Mouse (Mus musculus): Measurements from ENCODE around the gene Msx1. TPM values are rescaled to one million over a fixed set of nuclear protein-coding genes. Genes with fewer than 3 reads are reported as not detected.
A peak's percentile ranks its signal among the peaks of the same experiment; 100 is the strongest.
"Not testable (repeated sequence)": the region's sequence is repeated elsewhere in the genome, so short reads cannot be mapped to it uniquely, and the experiment has no call there.

Msx1 gene
- polyA plus RNA-seq, 1 experiment from 2014 or later = 13.3 TPM

- DNase-seq = peak; percentile 38
- no peak for ATAC-seq (ENCODE audit: low FRiP score, low TSS enrichment)
Measured at GRCm38 (mm10) chr5:37851305-37851982, 27.1 kb upstream of the Msx1 start.

GRCm38 (mm10) chr5:37848991-37849719, 24.8 kb upstream of the Msx1 start:
- DNase-seq (peak; percentile 31), ATAC-seq (ENCODE audit: low FRiP score, low TSS enrichment) (no peak)
- no peaks in the 10 kb centered on the region for H3K36me3 ChIP-seq (ENCODE audit: control insufficient read depth, insufficient read depth, low read length)
- peaks cover 5% of the 10 kb centered on the region; the same call in 1 of the 2 replicates for H3K4me1 ChIP-seq (ENCODE audit: control insufficient read depth, insufficient read depth, low read length)
- H3K4me3 ChIP-seq (replicated peaks; ENCODE audit: low read depth, low read length) = no peak overlapping the region
- WGBS = 35% methylated on average over 8 of the region's 8 CpGs
- no peak overlapping the region for H3K9ac ChIP-seq (replicated peaks; ENCODE audit: low read length)
- H3K27me3 ChIP-seq (ENCODE audit: control insufficient read depth, insufficient read depth, low read length) = 0 out of 2 replicates have a peak, but pooled peaks cover 3% of the 10 kb centered on the region
- H3K4me2 ChIP-seq (ENCODE audit: low read length) = no peak overlapping the region
- no peaks in the 10 kb centered on the region for H3K9me3 ChIP-seq (ENCODE audit: control insufficient read depth, low read length)
- no peak overlapping the region for H3K27ac ChIP-seq (replicated peaks; ENCODE audit: low read depth, low read length)

More at GRCm38 (mm10) chr5:37851305-37851982, 27.1 kb upstream of the Msx1 start:
- Histone ChIP-seq H3K36me3 (ENCODE audit: control insufficient read depth, insufficient read depth, low read length) (no peaks in the 10 kb centered on the region), H3K9me3 (ENCODE audit: control insufficient read depth, low read length) (no peaks in the 10 kb centered on the region), H3K27me3 (ENCODE audit: control insufficient read depth, insufficient read depth, low read length) (no peaks in the 10 kb centered on the region), H3K4me3 (replicated peaks; ENCODE audit: low read depth, low read length) (no peak overlapping the region), H3K27ac (replicated peaks; ENCODE audit: low read depth, low read length) (no peak overlapping the region), H3K4me1 (ENCODE audit: control insufficient read depth, insufficient read depth, low read length) (peaks cover 5% of the 10 kb centered on the region; the same call in 1 of the 2 replicates), H3K4me2 (ENCODE audit: low read length) (no peak overlapping the region), H3K9ac (replicated peaks; ENCODE audit: low read length) (no peak overlapping the region)
- WGBS = 50% methylated on average over 15 of the region's 15 CpGs

DNA sequence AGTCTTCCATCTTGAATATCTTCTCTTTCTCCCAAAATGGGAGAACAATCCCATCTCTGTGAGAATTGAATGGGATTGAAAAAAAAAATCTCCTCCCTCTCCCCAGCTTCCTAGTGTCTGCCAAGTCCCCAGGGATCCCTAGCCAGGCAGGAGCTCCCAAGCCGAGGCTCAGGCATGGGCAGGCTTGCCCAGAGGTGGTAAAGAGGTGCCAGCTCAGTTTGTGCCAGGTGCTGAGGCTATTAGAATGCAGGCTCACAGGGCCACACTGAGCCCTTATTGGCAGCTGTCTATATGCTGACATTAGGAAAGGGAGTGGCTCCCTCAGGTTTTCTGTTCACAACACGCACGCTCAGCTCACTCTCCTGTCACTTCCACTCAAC, 11.9 kb upstream of the Msx1 start:
- no peak for DNase-seq
- H3K27ac ChIP-seq (replicated peaks; ENCODE audit: low read depth, low read length) = no peak overlapping the region
- H3K9me3 ChIP-seq (ENCODE audit: control insufficient read depth, low read length) = no peaks in the 10 kb centered on the region
- H3K4me2 ChIP-seq (ENCODE audit: low read length) = no peak overlapping the region
- no peak for ATAC-seq (ENCODE audit: low FRiP score, low TSS enrichment)
- H3K4me3 ChIP-seq (replicated peaks; ENCODE audit: low read depth, low read length) = no peak overlapping the region
- H3K4me1 ChIP-seq (ENCODE audit: control insufficient read depth, insufficient read depth, low read length) = peaks cover 11% of the 10 kb centered on the region
- H3K27me3 ChIP-seq (ENCODE audit: control insufficient read depth, insufficient read depth, low read length) = peaks cover 91% of the 10 kb centered on the region
- 16% methylated on average over 3 of the region's 3 CpGs for WGBS
- H3K9ac ChIP-seq (replicated peaks; ENCODE audit: low read length) = no peak overlapping the region
- no peaks in the 10 kb centered on the region for H3K36me3 ChIP-seq (ENCODE audit: control insufficient read depth, insufficient read depth, low read length)

GRCm38 (mm10) chr5:37835590-37836266, 11.3 kb upstream of the Msx1 start:
- peak; percentile 86 for ATAC-seq (ENCODE audit: low FRiP score, low TSS enrichment)
- Histone ChIP-seq H3K27ac (replicated peaks; ENCODE audit: low read depth, low read length) (no peak overlapping the region), H3K27me3 (ENCODE audit: control insufficient read depth, insufficient read depth, low read length) (peaks cover 93% of the 10 kb centered on the region), H3K4me3 (replicated peaks; ENCODE audit: low read depth, low read length) (no peak overlapping the region), H3K4me2 (ENCODE audit: low read length) (no peak overlapping the region), H3K36me3 (ENCODE audit: control insufficient read depth, insufficient read depth, low read length) (no peaks in the 10 kb centered on the region), H3K9me3 (ENCODE audit: control insufficient read depth, low read length) (no peaks in the 10 kb centered on the region), H3K9ac (replicated peaks; ENCODE audit: low read length) (no peak overlapping the region), H3K4me1 (ENCODE audit: control insufficient read depth, insufficient read depth, low read length) (peaks cover 11% of the 10 kb centered on the region)
- WGBS = 0% methylated on average over 6 of the region's 6 CpGs
- peak; percentile 82 for DNase-seq

GRCm38 (mm10) chr5:37832766-37833165, 8.4 kb upstream of the Msx1 start:
- Histone ChIP-seq H3K36me3 (ENCODE audit: control insufficient read depth, insufficient read depth, low read length) (no peaks in the 10 kb centered on the region), H3K4me2 (ENCODE audit: low read length) (no peak overlapping the region), H3K4me1 (ENCODE audit: control insufficient read depth, insufficient read depth, low read length) (peaks cover 19% of the 10 kb centered on the region), H3K27me3 (ENCODE audit: control insufficient read depth, insufficient read depth, low read length) (peaks cover 96% of the 10 kb centered on the region), H3K9me3 (ENCODE audit: control insufficient read depth, low read length) (no peaks in the 10 kb centered on the region), H3K27ac (replicated peaks; ENCODE audit: low read depth, low read length) (no peak overlapping the region), H3K9ac (replicated peaks; ENCODE audit: low read length) (no peak overlapping the region), H3K4me3 (replicated peaks; ENCODE audit: low read depth, low read length) (no peak overlapping the region)
- ATAC-seq (ENCODE audit: low FRiP score, low TSS enrichment) = no peak
- under 1% methylated on average over 6 of the region's 6 CpGs for WGBS
- no peak for DNase-seq

- Histone ChIP-seq H3K36me3 (ENCODE audit: control insufficient read depth, insufficient read depth, low read length) (no peaks in the 10 kb centered on the region), H3K27me3 (ENCODE audit: control insufficient read depth, insufficient read depth, low read length) (peaks cover 96% of the 10 kb centered on the region), H3K4me1 (ENCODE audit: control insufficient read depth, insufficient read depth, low read length) (peaks cover 26% of the 10 kb centered on the region), H3K27ac (replicated peaks; ENCODE audit: low read depth, low read length) (no peak overlapping the region), H3K4me3 (replicated peaks; ENCODE audit: low read depth, low read length) (no peak overlapping the region), H3K9ac (replicated peaks; ENCODE audit: low read length) (no peak overlapping the region), H3K4me2 (ENCODE audit: low read length) (no peak overlapping the region), H3K9me3 (ENCODE audit: control insufficient read depth, low read length) (no peaks in the 10 kb centered on the region)
- DNase-seq (no peak), ATAC-seq (ENCODE audit: low FRiP score, low TSS enrichment) (no peak)
- 9% methylated on average over 13 of the region's 13 CpGs for WGBS
Measured at GRCm38 (mm10) chr5:37832031-37832430, 7.6 kb upstream of the Msx1 start.

GRCm38 (mm10) chr5:37830436-37830835, 6.1 kb upstream of the Msx1 start:
- not testable (repeated sequence) for ATAC-seq (ENCODE audit: low FRiP score, low TSS enrichment); H3K9ac ChIP-seq (replicated peaks; ENCODE audit: low read length); DNase-seq; H3K4me3 ChIP-seq (replicated peaks; ENCODE audit: low read depth, low read length); H3K4me2 ChIP-seq (ENCODE audit: low read length); H3K9me3 ChIP-seq (ENCODE audit: control insufficient read depth, low read length); H3K27ac ChIP-seq (replicated peaks; ENCODE audit: low read depth, low read length); H3K36me3 ChIP-seq (ENCODE audit: control insufficient read depth, insufficient read depth, low read length)
- H3K27me3 ChIP-seq (ENCODE audit: control insufficient read depth, insufficient read depth, low read length) = peaks cover 95% of the 10 kb centered on the region
- H3K4me1 ChIP-seq (ENCODE audit: control insufficient read depth, insufficient read depth, low read length) = peaks cover 24% of the 10 kb centered on the region; the same call in 1 of the 2 replicates
- 12% methylated on average over 6 of the region's 7 CpGs for WGBS

DNA sequence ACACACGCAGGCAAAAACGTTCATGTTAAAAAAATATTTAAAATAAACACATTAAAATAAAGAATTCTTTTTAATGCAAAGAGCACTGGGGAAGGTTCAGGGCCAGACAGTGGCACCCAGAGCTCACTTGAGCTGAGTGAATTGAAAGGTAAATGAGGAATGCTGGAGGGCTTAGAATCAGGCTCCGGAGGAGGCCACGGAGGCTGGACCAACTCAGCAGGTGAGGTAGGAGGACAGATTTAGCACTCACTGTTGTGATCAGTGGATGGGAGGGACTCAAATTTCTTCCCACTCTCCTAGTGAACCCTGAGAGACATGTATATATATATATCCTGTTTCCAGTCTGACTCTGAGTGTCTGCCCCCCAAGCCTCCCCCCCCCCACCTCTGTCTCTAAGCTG, 5.5 kb upstream of the Msx1 start:
- 4% methylated on average over 4 of the region's 4 CpGs for WGBS
- DNase-seq = no peak

More for the DNA sequence above, 5.5 kb upstream of the Msx1 start:
- Histone ChIP-seq H3K36me3 (ENCODE audit: control insufficient read depth, insufficient read depth, low read length) (no peaks in the 10 kb centered on the region), H3K9me3 (ENCODE audit: control insufficient read depth, low read length) (no peaks in the 10 kb centered on the region), H3K27ac (replicated peaks; ENCODE audit: low read depth, low read length) (no peak overlapping the region), H3K27me3 (ENCODE audit: control insufficient read depth, insufficient read depth, low read length) (peaks cover 97% of the 10 kb centered on the region), H3K9ac (replicated peaks; ENCODE audit: low read length) (no peak overlapping the region), H3K4me1 (ENCODE audit: control insufficient read depth, insufficient read depth, low read length) (peaks cover 24% of the 10 kb centered on the region; the same call in 1 of the 2 replicates), H3K4me3 (replicated peaks; ENCODE audit: low read depth, low read length) (no peak overlapping the region), H3K4me2 (ENCODE audit: low read length) (no peak overlapping the region)
- no peak for ATAC-seq (ENCODE audit: low FRiP score, low TSS enrichment)
